Comparison of ENCODE assay signal across 29 mouse cellular contexts in genomic region chr2:179263888-179264287, GRCm38 (mm10).
DNase-seq lines count a peak whose midpoint lies in the region; ATAC-seq and TF ChIP-seq lines count a peak whose summit lies in the region.
"Had no signal": no experiment of that assay in that cellular context is flagged by ENCODE, and none has a peak within 500 bp of the region (broad histone marks: within the 10 kb centered on the region; RNA-seq: fewer than 3 reads in every experiment).

No protein-coding gene starts in this region.

- no peak overlapping the region for H3K27ac ChIP-seq in kidney, embryonic 14.5 days (ENCODE audit: low read depth, low read length)
- no peak overlapping the region for H3K27ac ChIP-seq in kidney, postnatal 0 days
- no peak overlapping the region for H3K27ac ChIP-seq in ES-E14 (ENCODE audit: insufficient read depth, low read depth, low read length, poor library complexity, severe bottlenecking)
- H3K27ac ChIP-seq in embryonic facial prominence, embryonic 13.5 days: no peak overlapping the region
- H3K27ac ChIP-seq: embryonic facial prominence, embryonic 12.5 days; forebrain, embryonic 12.5 days; forebrain, embryonic 15.5 days; gastrocnemius, adult 2 months; hindbrain, embryonic 12.5 days; intestine, embryonic 15.5 days had no signal

- no peaks in the 10 kb centered on the region for H3K9me3 ChIP-seq in kidney, embryonic 14.5 days (ENCODE audit: control insufficient read depth, low read length)
- no peaks in the 10 kb centered on the region for H3K9me3 ChIP-seq in kidney, postnatal 0 days (replicated peaks; ENCODE audit: low read length)
- no peaks in the 10 kb centered on the region for H3K9me3 ChIP-seq in ES-E14 (ENCODE audit: control insufficient read depth, insufficient read depth, low read depth, low read length)
- H3K9me3 ChIP-seq in embryonic facial prominence, embryonic 13.5 days: 0 out of 2 replicates have a peak, but pooled peaks cover 4% of the 10 kb centered on the region
- H3K9me3 ChIP-seq: embryonic facial prominence, embryonic 12.5 days; forebrain, embryonic 12.5 days; forebrain, embryonic 15.5 days; hindbrain, embryonic 12.5 days; intestine, embryonic 15.5 days had no signal

- no peak overlapping the region for H3K4me2 ChIP-seq in kidney, embryonic 14.5 days (replicated peaks; ENCODE audit: low read depth, low read length)
- no peak overlapping the region for H3K4me2 ChIP-seq in kidney, postnatal 0 days (ENCODE audit: low read length)
- H3K4me2 ChIP-seq in embryonic facial prominence, embryonic 13.5 days: no peak overlapping the region
- H3K4me2 ChIP-seq: embryonic facial prominence, embryonic 12.5 days; forebrain, embryonic 12.5 days; forebrain, embryonic 15.5 days; heart, embryonic 11.5 days; hindbrain, embryonic 12.5 days; intestine, embryonic 15.5 days had no signal

- no peaks in the 10 kb centered on the region for H3K27me3 ChIP-seq in kidney, embryonic 14.5 days (ENCODE audit: control insufficient read depth, insufficient read depth, low read length)
- no peaks in the 10 kb centered on the region for H3K27me3 ChIP-seq in kidney, postnatal 0 days (ENCODE audit: insufficient read depth, low read length)
- H3K27me3 ChIP-seq in embryonic facial prominence, embryonic 13.5 days: peaks cover 3% of the 10 kb centered on the region; the same call in 1 of the 2 replicates
- H3K27me3 ChIP-seq: CH12.LX; embryonic facial prominence, embryonic 12.5 days; forebrain, embryonic 12.5 days; forebrain, embryonic 15.5 days; hindbrain, embryonic 12.5 days; intestine, embryonic 15.5 days; Patski had no signal

- ATAC-seq in kidney, embryonic 14.5 days (ENCODE audit: low FRiP score, low TSS enrichment): peak; percentile 87
- ATAC-seq in kidney, postnatal 0 days (replicated peaks; ENCODE audit: low FRiP score, low read depth): peak; percentile 59
- ATAC-seq in embryonic facial prominence, embryonic 13.5 days (ENCODE audit: insufficient number of reproducible peaks, insufficient read depth, low FRiP score, low TSS enrichment, low read depth): peak; percentile 26; the same call in 1 of the 2 replicates
- ATAC-seq: activated CD4-positive, CD25-positive, alpha-beta regulatory T cell, adult 4 months; forebrain, embryonic 15.5 days; hindbrain, embryonic 16.5 days; intestine, embryonic 15.5 days; Patski had no signal

- TF ChIP-seq CTCF in kidney, postnatal 0 days (IDR thresholded peaks at IDR 0.05; ENCODE audit: low read depth): no peak

- WGBS in kidney, embryonic 14.5 days: 41% methylated on average over 4 of the region's 4 CpGs
- 56% methylated on average over 4 of the region's 4 CpGs for WGBS in kidney, postnatal 0 days
- 82% methylated on average over 4 of the region's 4 CpGs for WGBS in embryonic facial prominence, embryonic 13.5 days

- 0 out of 2 replicates have a peak, but pooled peaks cover 5% of the 10 kb centered on the region for H3K4me1 ChIP-seq in kidney, embryonic 14.5 days (ENCODE audit: control insufficient read depth, insufficient read depth, low read length)
- no peaks in the 10 kb centered on the region for H3K4me1 ChIP-seq in kidney, postnatal 0 days (replicated peaks; ENCODE audit: insufficient read depth, low read length)
- peaks cover 0 to 6% of the 10 kb centered on the region in 2 experiments; a peak in 2 of 4 replicates for H3K4me1 ChIP-seq in ES-E14 (ENCODE audit: control insufficient read depth in 2 of 2, insufficient read depth in 2 of 2, low read length in 2 of 2, poor library complexity in 1 of 2)
- H3K4me1 ChIP-seq in embryonic facial prominence, embryonic 13.5 days: no peaks in the 10 kb centered on the region
- H3K4me1 ChIP-seq: embryonic facial prominence, embryonic 12.5 days; forebrain, embryonic 12.5 days; hindbrain, embryonic 12.5 days; intestine, embryonic 15.5 days had no signal

- no peak for DNase-seq in kidney, postnatal 36 days
- DNase-seq in kidney, postnatal 0 days (ENCODE audit: low spot score): peak; percentile 35
- DNase-seq in kidney, adult 18-20 months: no peak
- DNase-seq in ES-E14 (ENCODE audit: low read depth, low spot score) (peak; percentile 17), MN1 (ENCODE audit: low spot score) (no peak)
- DNase-seq: adrenal gland, adult 8-10 months; adrenal gland, postnatal 25 days; B cell, adult 2 months; cerebellum, adult 11-12 months; cerebellum, adult 8-10 months; cerebellum, postnatal 10 days; cerebellum, postnatal 36 days; embryo, embryonic 11 days; gastrocnemius, adult 2 months; gastrocnemius, postnatal 14 days; heart, adult 11 months had no signal

- in situ Hi-C loops in ES-E14 (cut with MboI; ENCODE audit: low sequenced_read_pairs in 2 of 2, unreplicated experiment in 2 of 2): no loop called here

- H3K9ac ChIP-seq in kidney, embryonic 14.5 days (ENCODE audit: low read depth, low read length): no peak overlapping the region
- no peak overlapping the region for H3K9ac ChIP-seq in kidney, postnatal 0 days (ENCODE audit: low read depth, low read length)
- no peak overlapping the region for H3K9ac ChIP-seq in ES-E14 (ENCODE audit: insufficient read depth, low read depth, low read length, poor library complexity, severe bottlenecking)
- H3K9ac ChIP-seq in embryonic facial prominence, embryonic 13.5 days: no peak overlapping the region
- H3K9ac ChIP-seq: embryonic facial prominence, embryonic 12.5 days; forebrain, embryonic 12.5 days; forebrain, embryonic 15.5 days; hindbrain, embryonic 12.5 days; intestine, embryonic 15.5 days had no signal

- H3K36me3 ChIP-seq in kidney, embryonic 14.5 days (ENCODE audit: control insufficient read depth, insufficient read depth, low read length): no peaks in the 10 kb centered on the region
- H3K36me3 ChIP-seq in kidney, postnatal 0 days (ENCODE audit: insufficient read depth, low read length): no peaks in the 10 kb centered on the region
- H3K36me3 ChIP-seq in ES-E14 (ENCODE audit: control insufficient read depth, insufficient read depth, low read length, poor library complexity, severe bottlenecking): no peaks in the 10 kb centered on the region
- H3K36me3 ChIP-seq in embryonic facial prominence, embryonic 13.5 days: no peaks in the 10 kb centered on the region
- H3K36me3 ChIP-seq: embryonic facial prominence, embryonic 12.5 days; forebrain, embryonic 12.5 days; forebrain, embryonic 15.5 days; hindbrain, embryonic 12.5 days; intestine, embryonic 15.5 days had no signal

- no peak overlapping the region for H3K4me3 ChIP-seq in kidney, embryonic 14.5 days (ENCODE audit: low read length)
- no peak overlapping the region for H3K4me3 ChIP-seq in kidney, postnatal 0 days (replicated peaks; ENCODE audit: low read depth, low read length)
- H3K4me3 ChIP-seq in ES-E14 (ENCODE audit: insufficient read depth in 1 of 2, low read depth in 1 of 2, low read length in 2 of 2, poor library complexity in 1 of 2, severe bottlenecking in 1 of 2): no peak overlapping the region
- H3K4me3 ChIP-seq in embryonic facial prominence, embryonic 13.5 days: no peak overlapping the region
- H3K4me3 ChIP-seq: embryonic facial prominence, embryonic 12.5 days; erythroblast, embryonic 14.5 days; forebrain, embryonic 12.5 days; forebrain, embryonic 15.5 days; gastrocnemius, adult 2 months; hindbrain, embryonic 12.5 days; intestine, embryonic 15.5 days had no signal

TF ChIP-seq in ES-E14, 5 proteins besides CTCF, POLR2A, EP300 and RAD21:
- TF ChIP-seq ZNF384 (IDR thresholded peaks at IDR 0.05; ENCODE audit: low read depth, low read length) (no peak), CHD2 (IDR thresholded peaks at IDR 0.05; ENCODE audit: low read depth, low read length) (no peak), HCFC1 (IDR thresholded peaks at IDR 0.05; ENCODE audit: borderline replicate concordance, insufficient read depth, low read length) (no peak), ZC3H11A (IDR thresholded peaks at IDR 0.05; ENCODE audit: borderline replicate concordance, low read depth, low read length) (no peak), MAFK (IDR thresholded peaks at IDR 0.05; ENCODE audit: insufficient read depth, low read depth, low read length) (no peak)

Comparison
In these comparisons a context has a peak if more than half of its experiments do, and no peak if none do; other contexts are left out.
1. DNase-seq: peak in kidney, postnatal 0 days (single experiment) and ES-E14 (single experiment); none in kidney, postnatal 36 days (0 of 2), kidney, adult 18-20 months (single experiment) and MN1 (single experiment).
2. ATAC-seq: peak in every context shown above with its lines; median percentile 87 in kidney, embryonic 14.5 days; 59 in kidney, postnatal 0 days; 26 in embryonic facial prominence, embryonic 13.5 days.